Mouse (Mus musculus) neural tube, embryonic 15.5 days (tissue): ENCODE data around the gene Pga5. TPM values are rescaled to one million over a fixed set of nuclear protein-coding genes. Genes with fewer than 3 reads are reported as not detected.
A peak's percentile ranks its signal among the peaks of the same experiment; 100 is the strongest.

Experiments used
- ATAC-seq: fragments of 200-750 bp; cut with Nextera tagmentation; 2 replicates; pipeline ENCODE4 v1.8.0; 2017; ENCODE audit warnings: mild to moderate bottlenecking, moderate TSS enrichment, moderate library complexity; ENCODE audit not compliant: low FRiP score
- H3K27ac ChIP-seq: fragments of 300-500 bp; sonication (generic); replicated peaks from 2 replicates; pipeline ENCODE4 v1.5.1; 2015; ENCODE audit warnings: mild to moderate bottlenecking, inconsistent platforms
- H3K27me3 ChIP-seq: fragments of 300-500 bp; sonication (generic); replicated peaks from 2 replicates; pipeline ENCODE4 v1.6.1; 2015; ENCODE audit warnings: inconsistent platforms
- H3K36me3 ChIP-seq: fragments of 300-500 bp; sonication (generic); 2 replicates; pipeline ENCODE4 v1.6.1; 2015; ENCODE audit warnings: inconsistent platforms
- H3K4me1 ChIP-seq: fragments of 300-500 bp; sonication (generic); 2 replicates; pipeline ENCODE4 v1.6.1; 2015; ENCODE audit warnings: inconsistent platforms
- H3K4me2 ChIP-seq: fragments of 300-500 bp; sonication (generic); 2 replicates; pipeline ENCODE4 v1.6.1; 2015; ENCODE audit warnings: inconsistent platforms, mild to moderate bottlenecking, moderate library complexity
- H3K4me3 ChIP-seq: fragments of 300-500 bp; sonication (generic); replicated peaks from 2 replicates; pipeline ENCODE4 v1.5.1; 2015; ENCODE audit warnings: mild to moderate bottlenecking, inconsistent platforms
- H3K9ac ChIP-seq: fragments of 300-500 bp; sonication (generic); replicated peaks from 2 replicates; pipeline ENCODE4 v1.6.1; 2015; ENCODE audit warnings: mild to moderate bottlenecking, inconsistent platforms
- H3K9me3 ChIP-seq: fragments of 300-500 bp; sonication (generic); replicated peaks from 2 replicates; pipeline ENCODE4 v1.6.1; 2016; ENCODE audit warnings: inconsistent platforms
- WGBS: fragments of 180-500 bp; shearing (Covaris S2); methylation state at CpG from one replicate; pipeline ENCODE4 v1.1.7; 2015; ENCODE audit warnings: mixed read lengths; 5-methylcytosine and 5-hydroxymethylcytosine counted together
- polyA plus RNA-seq: library from polyadenylated mRNA; unstranded; fragments of >200 nt; fragmentation: Nextera tagmentation; extraction: Ambion mirVana; gene quantifications from 2 replicates; pipeline ENCODE4 v1.2.1, GENCODE M21; 2015

The Pga5 gene
- polyA plus RNA-seq, 1 experiment from 2014 or later: not detected

DNA sequence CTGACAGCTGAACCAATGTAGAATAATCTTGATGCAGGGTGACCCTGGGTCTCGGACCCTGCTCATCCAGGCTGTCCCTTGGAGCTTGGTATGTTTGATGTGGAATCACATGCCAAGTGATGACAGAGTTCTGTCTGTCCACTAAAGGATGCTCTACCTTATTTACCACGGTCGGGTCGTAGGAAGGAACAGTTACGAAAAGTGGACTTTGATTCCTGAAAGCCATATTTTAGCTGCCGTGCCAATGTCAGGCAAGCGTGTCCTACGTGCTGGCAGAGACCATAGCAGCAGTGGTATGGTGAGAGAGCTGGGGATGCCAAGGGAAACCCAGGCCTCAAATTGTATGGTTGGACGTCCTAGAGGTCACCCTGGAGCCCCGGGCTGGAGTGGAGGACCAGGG is 35.7 kb upstream of the Pga5 start:
- ATAC-seq: no peak
- Histone ChIP-seq H3K4me3 (no peak overlapping the region), H3K27ac (no peak overlapping the region), H3K4me2 (no peak overlapping the region), H3K4me1 (peaks cover 26% of the 10 kb centered on the region), H3K9me3 (no peaks in the 10 kb centered on the region), H3K27me3 (no peaks in the 10 kb centered on the region), H3K9ac (no peak overlapping the region), H3K36me3 (peaks cover 31% of the 10 kb centered on the region)
- WGBS: 94% methylated on average over 10 of the region's 10 CpGs

DNA sequence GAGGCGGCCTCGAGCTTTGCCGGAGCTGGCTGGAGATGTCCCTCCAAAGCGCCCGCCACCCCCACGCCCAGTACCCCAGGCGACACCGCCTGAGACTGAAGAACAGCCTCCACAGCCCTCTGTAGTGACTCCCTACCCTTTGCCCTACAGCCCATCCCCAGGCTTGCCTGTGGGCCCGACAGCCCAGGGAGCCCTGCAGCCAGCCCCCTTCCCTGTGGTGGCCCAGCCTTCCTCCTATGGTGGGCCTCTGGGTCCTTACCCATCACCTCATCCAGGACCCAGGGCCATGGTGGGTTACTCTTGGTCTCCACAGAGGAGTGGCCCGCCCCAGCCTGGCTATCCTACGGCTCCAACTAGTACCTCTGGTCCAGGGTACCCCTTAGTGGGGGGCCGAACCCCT is 34.8 kb upstream of the Pga5 start:
- WGBS: 97% methylated on average over 12 of the region's 12 CpGs
- no peak for ATAC-seq
- H3K9ac ChIP-seq: no peak overlapping the region
- H3K27me3 ChIP-seq: no peaks in the 10 kb centered on the region
- H3K9me3 ChIP-seq: no peaks in the 10 kb centered on the region
- peaks cover 26% of the 10 kb centered on the region for H3K4me1 ChIP-seq
- H3K36me3 ChIP-seq: peaks cover 40% of the 10 kb centered on the region
- no peak overlapping the region for H3K27ac ChIP-seq
- H3K4me3 ChIP-seq: no peak overlapping the region
- no peak overlapping the region for H3K4me2 ChIP-seq

DNA sequence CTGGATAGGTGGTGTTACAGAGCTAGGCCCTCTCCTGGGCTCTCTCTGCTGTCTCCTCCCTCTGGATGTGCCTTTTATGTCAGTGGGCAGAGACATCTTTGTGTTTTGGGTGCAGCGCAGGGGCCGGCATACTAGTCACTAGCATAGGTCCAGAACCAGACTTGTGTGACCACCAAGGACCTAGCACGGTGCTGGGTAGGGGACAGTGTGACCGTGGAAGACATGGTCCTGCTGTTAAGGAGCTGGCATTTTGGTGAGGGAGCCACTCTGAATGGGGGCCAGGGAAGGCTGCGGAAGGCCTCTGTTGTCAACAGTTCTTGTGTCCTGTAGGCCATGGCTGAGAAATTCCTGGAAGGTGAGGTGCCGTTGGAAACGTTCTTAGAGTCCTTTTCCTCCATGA is 34.3 kb upstream of the Pga5 start:
- Histone ChIP-seq H3K36me3 (peaks cover 44% of the 10 kb centered on the region), H3K9me3 (no peaks in the 10 kb centered on the region)
- 96% methylated on average over 7 of the region's 7 CpGs for WGBS

DNA sequence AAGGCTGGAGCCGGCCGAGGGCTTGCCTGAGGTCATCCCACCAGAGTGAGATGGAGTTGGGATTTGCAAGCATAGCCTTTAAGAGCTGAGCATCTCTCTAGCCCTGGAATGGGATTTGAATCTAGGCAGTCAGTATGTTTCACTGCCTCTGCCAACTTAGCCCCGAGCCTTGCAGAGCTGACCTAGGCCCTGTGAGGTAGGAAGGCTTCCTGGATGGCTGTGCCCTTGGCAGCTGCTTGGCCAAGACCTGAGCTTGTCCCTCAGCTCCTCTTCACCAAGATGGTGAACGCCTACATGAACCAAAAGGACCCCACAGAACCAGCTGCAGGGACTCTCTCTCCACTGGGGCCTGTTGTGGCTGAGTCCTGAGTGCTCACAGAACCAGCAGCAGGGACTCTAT is 32.9 kb upstream of the Pga5 start:
- no peak overlapping the region for H3K4me2 ChIP-seq
- H3K4me1 ChIP-seq: peaks cover 26% of the 10 kb centered on the region
- ATAC-seq: no peak
- no peaks in the 10 kb centered on the region for H3K9me3 ChIP-seq
- no peaks in the 10 kb centered on the region for H3K27me3 ChIP-seq
- H3K27ac ChIP-seq: peak overlapping the region; percentile 86
- H3K9ac ChIP-seq: no peak overlapping the region
- 96% methylated on average over 4 of the region's 4 CpGs for WGBS
- no peak overlapping the region for H3K4me3 ChIP-seq
- H3K36me3 ChIP-seq: peaks cover 51% of the 10 kb centered on the region

More for the DNA sequence above, 34.3 kb upstream of the Pga5 start:
- Histone ChIP-seq H3K4me2 (no peak overlapping the region), H3K4me1 (peaks cover 26% of the 10 kb centered on the region), H3K4me3 (no peak overlapping the region), H3K27ac (no peak overlapping the region), H3K9ac (no peak overlapping the region), H3K27me3 (no peaks in the 10 kb centered on the region)
- ATAC-seq: no peak

DNA sequence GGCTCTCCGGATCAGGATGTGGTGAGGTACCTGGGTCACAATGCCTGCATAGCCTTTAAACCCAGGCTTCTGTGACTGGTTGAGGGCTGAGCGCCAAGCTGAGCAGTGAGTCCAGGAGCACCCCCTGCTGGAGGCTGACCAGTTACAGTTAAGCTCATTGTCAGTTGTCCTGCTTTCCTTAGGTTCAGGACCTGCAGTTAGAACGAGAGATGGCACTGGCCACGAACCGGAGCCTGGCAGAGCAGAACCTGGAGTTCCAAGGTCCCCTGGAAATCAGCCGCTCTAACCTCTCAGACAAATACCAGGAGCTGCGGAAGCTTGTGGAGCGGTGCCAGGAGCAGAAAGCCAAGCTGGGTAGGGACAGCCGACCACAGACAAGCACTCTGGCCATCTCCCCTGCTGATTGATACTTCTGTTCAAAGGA is 32.2 kb upstream of the Pga5 start:
- Histone ChIP-seq H3K9ac (no peak overlapping the region), H3K4me3 (no peak overlapping the region), H3K9me3 (no peaks in the 10 kb centered on the region), H3K27me3 (no peaks in the 10 kb centered on the region), H3K27ac (peak overlapping the region; percentile 86), H3K4me1 (peaks cover 29% of the 10 kb centered on the region), H3K4me2 (no peak overlapping the region), H3K36me3 (peaks cover 51% of the 10 kb centered on the region)
- WGBS: 57% methylated on average over 9 of the region's 9 CpGs
- peak; percentile 51 for ATAC-seq

DNA sequence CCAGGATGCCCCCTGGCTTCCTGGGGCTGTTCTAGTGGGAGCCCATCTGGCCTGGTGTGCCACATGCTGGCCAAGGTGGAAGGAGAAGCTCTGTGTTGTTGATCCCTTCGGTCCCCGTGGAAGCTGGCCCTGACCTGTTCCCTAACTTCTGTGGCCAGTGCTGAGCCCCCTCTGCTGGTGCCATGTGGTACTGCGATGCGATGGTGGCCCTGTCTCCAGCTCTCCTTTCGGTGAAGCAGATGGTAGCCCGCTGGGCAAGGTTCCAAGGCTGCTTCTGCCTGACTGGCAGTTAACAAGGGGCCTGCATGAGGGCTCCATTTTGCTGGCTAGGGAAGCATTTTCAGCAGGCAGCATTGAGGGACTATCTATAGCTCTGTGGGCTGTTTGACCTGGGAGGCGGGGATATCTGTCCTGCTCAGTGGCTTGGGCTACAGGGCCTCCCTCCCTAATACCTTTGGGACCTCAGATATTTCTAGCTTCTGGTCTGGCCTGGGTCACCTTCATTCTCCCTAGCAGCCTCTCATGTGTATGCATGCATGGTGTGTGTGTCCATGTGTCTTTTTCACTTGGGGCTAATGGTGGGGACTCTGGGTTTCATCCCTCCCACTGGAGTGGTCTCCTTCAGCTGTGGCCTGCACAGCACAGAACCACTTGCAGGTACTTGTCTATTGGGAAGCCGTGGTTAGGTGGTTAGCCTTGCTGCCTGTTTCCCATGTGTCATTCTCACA is 31.7 kb upstream of the Pga5 start:
- H3K4me2 ChIP-seq: no peak overlapping the region
- no peak overlapping the region for H3K9ac ChIP-seq
- H3K4me3 ChIP-seq: no peak overlapping the region
- ATAC-seq: peak; percentile 77
- H3K4me1 ChIP-seq: peaks cover 30% of the 10 kb centered on the region
- H3K27ac ChIP-seq: peak overlapping the region; percentile 86
- peaks cover 51% of the 10 kb centered on the region for H3K36me3 ChIP-seq
- WGBS: 19% methylated on average over 8 of the region's 8 CpGs
- H3K9me3 ChIP-seq: no peaks in the 10 kb centered on the region
- no peaks in the 10 kb centered on the region for H3K27me3 ChIP-seq

DNA sequence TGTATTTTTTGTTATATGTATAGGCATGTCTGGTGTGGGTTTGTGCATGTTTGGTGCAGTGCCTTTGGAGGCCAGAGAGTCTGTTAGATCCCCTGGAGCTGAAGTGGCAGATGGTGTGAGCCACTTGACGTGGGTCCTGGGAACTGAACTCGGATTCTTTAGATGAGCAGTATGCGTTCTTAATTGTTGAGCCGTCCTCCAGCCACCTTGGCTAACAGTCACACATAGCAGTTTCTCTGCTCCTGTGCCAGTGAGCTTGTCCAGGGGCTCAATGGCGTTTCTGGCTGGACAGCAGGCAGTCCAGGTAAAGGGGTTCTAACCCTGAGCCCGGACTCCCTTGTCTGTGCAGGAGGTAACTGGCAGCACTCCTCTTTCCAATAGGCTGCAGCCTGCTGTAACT is 31.0 kb upstream of the Pga5 start:
- H3K9ac ChIP-seq: no peak overlapping the region
- H3K4me1 ChIP-seq: peaks cover 25% of the 10 kb centered on the region
- H3K9me3 ChIP-seq: no peaks in the 10 kb centered on the region
- ATAC-seq: no peak
- peak overlapping the region; percentile 46; the same call in 1 of the 2 replicates for H3K27ac ChIP-seq
- WGBS: 57% methylated on average over 6 of the region's 6 CpGs
- no peak overlapping the region for H3K4me3 ChIP-seq
- H3K36me3 ChIP-seq: peaks cover 47% of the 10 kb centered on the region
- no peaks in the 10 kb centered on the region for H3K27me3 ChIP-seq
- no peak overlapping the region for H3K4me2 ChIP-seq

DNA sequence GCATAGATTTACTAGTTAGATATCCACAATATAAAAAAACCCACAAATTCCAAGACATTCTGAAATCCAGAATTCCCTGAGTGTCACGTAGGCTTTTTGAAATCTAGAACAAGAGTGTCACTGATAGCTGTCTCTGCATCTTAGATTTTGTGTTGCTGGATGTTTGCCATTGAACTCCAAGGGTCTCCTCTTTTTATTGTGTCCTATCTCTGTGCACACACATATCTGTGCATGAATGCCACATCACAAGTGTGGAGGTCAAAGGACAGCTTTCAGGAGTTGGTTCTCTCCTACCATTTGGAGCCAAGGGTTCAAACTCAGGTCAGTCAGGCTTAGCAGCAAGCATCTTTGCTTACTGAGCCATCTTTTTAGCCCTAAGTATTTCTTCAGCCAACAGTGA is 30.0 kb upstream of the Pga5 start:
- Histone ChIP-seq H3K4me3 (no peak overlapping the region), H3K4me1 (peaks cover 25% of the 10 kb centered on the region), H3K9ac (no peak overlapping the region), H3K27ac (no peak overlapping the region), H3K9me3 (no peaks in the 10 kb centered on the region), H3K36me3 (peaks cover 37% of the 10 kb centered on the region), H3K4me2 (no peak overlapping the region), H3K27me3 (no peaks in the 10 kb centered on the region)
- 87% methylated on average over 1 of the region's 1 CpGs for WGBS
- ATAC-seq: no peak

DNA sequence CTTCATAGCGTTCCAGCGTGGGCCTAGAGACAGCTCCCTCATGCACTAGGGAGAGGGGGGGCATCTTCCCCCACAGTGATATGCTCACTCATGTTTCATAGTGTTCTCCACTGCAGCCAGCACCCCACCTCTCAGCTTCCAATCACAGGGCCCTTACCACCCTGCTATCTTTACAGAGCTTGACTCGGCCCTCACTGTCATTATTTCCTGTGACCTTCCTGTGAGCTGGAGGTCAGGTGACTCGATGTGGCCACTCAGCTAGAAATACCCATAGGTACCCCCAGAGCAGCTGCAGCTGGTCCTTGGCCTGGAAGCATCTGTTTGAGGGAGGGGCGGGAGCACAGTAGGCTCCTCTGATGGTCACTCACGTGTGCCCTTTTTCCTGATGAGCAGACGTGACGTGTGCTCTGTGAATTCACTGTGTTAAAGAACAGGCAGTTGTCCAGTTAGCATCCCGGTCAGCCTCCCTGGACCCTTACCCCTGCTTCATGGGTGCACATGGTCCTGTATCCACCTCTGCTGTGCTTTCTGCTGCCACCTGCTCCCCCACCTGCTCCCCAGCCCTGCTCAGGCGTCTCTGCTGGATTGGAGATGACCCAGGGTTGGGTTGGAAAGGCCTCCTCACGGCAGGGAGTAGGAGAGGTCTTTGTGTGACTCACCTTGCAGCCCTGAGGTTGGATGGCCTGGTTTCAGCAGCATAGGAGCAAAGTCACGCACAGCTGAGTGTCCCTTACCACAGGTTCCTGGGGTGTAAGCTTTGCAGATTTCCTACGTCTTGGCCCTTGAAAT is 29.4 kb upstream of the Pga5 start:
- Histone ChIP-seq H3K9ac (no peak overlapping the region), H3K9me3 (no peaks in the 10 kb centered on the region)
- WGBS: 81% methylated on average over 13 of the region's 13 CpGs

DNA sequence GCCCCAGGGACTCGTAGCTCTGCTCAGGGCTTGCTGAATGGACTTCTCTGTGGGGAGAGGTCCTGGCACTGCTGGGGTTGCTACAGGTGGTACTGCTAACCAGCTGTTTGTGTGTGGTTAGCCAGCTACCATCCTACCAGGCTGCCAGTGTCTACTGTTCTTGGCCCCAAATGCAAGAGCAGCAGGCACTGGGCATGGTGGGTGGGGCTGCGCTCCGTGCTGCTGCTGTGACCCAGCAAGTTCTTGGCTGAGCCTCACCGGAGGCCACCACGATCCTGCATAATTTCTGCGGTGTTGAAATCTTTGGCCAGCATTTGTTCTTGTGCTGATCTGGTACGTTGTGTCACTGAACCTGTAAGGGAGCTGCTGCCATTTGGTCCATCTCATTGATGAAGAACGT is 25.6 kb upstream of the Pga5 start:
- peaks cover 19% of the 10 kb centered on the region for H3K36me3 ChIP-seq
- no peak overlapping the region for H3K27ac ChIP-seq
- H3K4me2 ChIP-seq: no peak overlapping the region
- H3K4me3 ChIP-seq: no peak overlapping the region
- ATAC-seq: no peak
- no peaks in the 10 kb centered on the region for H3K9me3 ChIP-seq
- H3K9ac ChIP-seq: no peak overlapping the region
- H3K4me1 ChIP-seq: peaks cover 36% of the 10 kb centered on the region
- 90% methylated on average over 8 of the region's 8 CpGs for WGBS
- no peaks in the 10 kb centered on the region for H3K27me3 ChIP-seq

More for the DNA sequence above, 29.4 kb upstream of the Pga5 start:
- Histone ChIP-seq H3K4me2 (no peak overlapping the region), H3K27me3 (no peaks in the 10 kb centered on the region), H3K4me1 (peaks cover 25% of the 10 kb centered on the region), H3K27ac (no peak overlapping the region), H3K4me3 (no peak overlapping the region), H3K36me3 (peaks cover 31% of the 10 kb centered on the region)
- no peak for ATAC-seq

DNA sequence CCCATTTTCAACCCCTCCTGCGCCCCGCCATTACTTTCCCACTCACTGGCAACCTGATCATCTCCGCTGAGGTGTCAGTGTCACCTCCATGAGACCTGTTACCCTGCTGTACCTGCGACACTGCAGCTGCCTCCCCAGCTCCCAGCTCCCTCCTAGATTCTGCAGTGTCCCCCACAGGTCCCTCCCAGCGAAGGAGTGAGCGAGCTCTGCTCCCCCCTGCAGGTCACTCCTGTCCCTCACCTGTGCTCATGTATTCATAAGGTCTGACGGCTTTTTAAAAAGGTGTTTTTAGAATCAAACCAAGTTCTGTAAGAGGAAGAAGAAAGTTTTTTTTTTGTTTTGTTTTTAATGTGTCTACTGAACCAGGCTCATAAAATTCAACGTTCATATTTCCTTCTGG is 24.3 kb upstream of the Pga5 start:
- Histone ChIP-seq H3K4me1 (peaks cover 49% of the 10 kb centered on the region), H3K9ac (no peak overlapping the region), H3K27me3 (no peaks in the 10 kb centered on the region), H3K4me3 (no peak overlapping the region), H3K9me3 (no peaks in the 10 kb centered on the region), H3K4me2 (no peak overlapping the region), H3K36me3 (peaks cover 6% of the 10 kb centered on the region), H3K27ac (no peak overlapping the region)
- 82% methylated on average over 8 of the region's 8 CpGs for WGBS
- ATAC-seq: no peak
